Mouse (Mus musculus) right cerebral cortex, postnatal 25 days (tissue): Measurements from ENCODE around the gene Arhgap20.

Experiments used
- DNase-seq: peaks from one replicate; pipeline ENCODE4 v3.0.0; 2022

Gene Arhgap20

DNA sequence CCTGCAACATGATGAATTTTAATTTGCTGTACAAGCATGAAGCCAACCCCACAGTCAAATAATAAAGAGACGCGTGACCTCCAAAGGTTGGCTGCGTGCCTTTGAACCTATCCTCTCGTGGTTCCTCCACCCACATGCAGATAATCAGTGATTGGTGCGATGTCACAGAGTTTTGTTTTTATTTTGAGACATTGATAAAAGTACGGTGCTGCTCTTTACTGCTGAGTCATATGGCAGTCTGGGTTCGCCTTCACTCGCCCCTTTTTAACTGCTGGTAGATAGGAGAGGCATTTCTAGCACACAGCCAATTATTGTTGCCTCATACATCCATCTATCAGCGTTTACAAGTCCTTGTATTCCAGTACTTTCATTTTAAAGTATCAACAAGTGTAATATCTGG lies 34.0 kb downstream of the Arhgap20 start:
- DNase-seq = no peak

DNA sequence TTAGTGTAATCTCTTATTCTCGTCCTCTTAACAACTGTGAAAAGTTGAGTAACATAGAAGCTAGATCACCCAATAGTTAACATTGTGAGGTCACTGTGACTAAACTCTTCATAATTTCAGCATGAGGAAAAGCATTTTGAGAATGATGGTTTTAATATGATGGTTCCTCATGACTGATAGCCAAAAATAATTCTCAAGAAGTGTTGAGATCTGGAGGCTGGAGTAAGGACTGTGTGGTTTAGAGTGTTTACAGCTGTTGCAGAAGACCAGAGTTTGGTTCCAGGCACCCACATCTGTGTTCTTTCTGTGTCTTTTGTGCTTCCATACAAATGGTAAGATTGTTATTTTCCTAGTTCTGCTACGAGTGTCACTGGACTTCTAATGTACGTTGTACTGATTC lies 42.1 kb downstream of the Arhgap20 start:
- no peak for DNase-seq

DNA sequence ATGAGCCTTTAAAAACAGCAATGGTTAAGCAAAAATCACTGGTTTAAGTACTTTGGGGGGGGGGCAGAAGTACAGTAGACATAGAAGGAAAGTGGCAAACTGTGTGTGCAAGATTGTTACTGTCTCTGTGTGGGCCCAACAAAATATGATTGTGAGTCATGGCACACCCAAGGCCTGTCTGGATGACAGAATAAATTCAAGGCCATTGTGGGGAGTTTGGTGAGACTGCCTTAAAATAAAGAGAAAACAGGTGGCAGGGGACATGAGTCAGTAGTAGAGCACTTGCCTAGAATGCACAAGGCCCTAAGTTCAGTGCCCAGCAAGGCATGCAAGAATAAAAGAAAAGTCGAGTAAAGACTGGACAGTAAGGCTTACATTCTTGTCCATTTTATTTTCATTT lies 47.8 kb downstream of the Arhgap20 start:
- no peak for DNase-seq

DNA sequence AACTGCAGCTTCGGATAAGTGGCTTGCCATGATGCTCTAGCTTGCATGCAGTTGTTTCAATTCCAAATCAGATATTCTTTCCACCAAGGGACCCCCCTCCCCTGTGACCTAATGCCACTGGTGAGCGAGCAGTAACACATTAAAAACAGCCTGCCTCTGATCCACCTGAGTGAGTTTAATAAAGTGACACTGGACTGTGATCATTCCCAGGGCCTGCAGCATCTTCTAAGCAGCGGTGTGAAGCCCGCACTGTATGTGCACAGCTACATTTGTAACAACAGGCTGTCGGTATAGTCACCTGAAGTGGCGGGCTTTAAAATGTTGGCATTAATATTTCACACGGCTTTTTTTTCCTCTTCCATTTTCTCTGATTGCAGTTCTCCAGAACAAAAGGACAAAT lies 59.4 kb downstream of the Arhgap20 start:
- DNase-seq = no peak

DNA sequence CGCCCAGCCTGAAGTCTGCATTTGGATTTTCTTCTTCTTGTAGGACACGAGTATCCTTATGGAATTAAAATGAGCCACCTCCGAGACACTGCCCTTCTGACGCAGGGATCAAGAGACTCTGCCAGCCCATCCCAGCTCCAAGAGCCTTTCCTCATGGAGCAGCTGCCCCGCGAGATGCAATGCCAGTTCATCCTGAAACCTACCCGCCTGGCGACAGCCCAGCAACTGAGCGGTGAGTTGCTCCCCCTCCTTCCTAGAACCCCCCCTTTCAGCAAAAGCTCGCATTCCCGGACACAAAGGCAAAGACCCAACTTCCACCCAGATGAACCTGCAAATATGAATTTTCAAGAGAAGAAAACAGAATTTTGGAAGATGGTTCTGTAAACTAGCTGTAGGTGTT lies 66.5 kb downstream of the Arhgap20 start:
- DNase-seq = no peak

- DNase-seq = no peak
Measured at GRCm38 (mm10) chr9:51832368-51832767, 67.2 kb downstream of the Arhgap20 start.

GRCm38 (mm10) chr9:51837716-51838115 lies 72.6 kb downstream of the Arhgap20 start:
- DNase-seq = no peak

DNA sequence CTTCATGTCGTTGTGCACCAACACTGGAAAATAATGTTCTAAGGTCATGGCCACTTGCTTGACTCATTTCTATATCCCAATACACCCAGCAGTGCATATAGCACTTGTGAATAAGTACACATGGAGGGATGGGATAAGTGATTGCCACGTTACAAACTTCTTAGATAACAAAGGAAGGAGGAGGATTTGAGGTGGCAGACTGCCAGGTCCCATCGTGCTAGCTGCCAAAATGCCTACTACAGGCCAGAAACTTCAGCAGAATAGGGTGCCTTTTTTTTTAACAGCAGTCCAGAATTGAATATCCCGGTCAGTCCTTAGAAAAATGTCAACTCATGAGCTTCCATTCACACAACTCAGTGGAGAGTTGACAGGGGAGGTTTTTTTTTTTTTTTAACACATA lies 78.1 kb downstream of the Arhgap20 start:
- DNase-seq = no peak

DNA sequence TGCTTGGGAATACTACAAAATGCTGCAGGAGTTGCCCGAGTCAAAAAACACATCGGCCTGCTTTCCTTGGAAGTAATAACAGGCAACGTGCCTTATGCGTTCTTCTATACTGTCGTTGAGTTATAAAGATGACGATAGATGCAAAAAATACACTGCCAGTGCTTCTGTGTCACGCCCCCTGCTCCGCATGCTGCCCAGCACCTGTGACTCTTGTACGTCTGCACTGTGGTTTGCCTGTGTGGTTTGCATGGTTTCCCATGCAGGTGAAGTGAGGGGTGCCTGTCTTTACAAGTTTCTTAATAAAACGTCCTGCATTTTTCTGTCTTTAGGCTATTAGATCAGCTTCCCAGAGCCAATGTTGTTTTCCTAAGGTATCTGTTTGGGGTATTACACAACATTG lies 80.7 kb downstream of the Arhgap20 start:
- DNase-seq = no peak

- DNase-seq = no peak
Measured at GRCm38 (mm10) chr9:51853772-51854171, 88.6 kb downstream of the Arhgap20 start.

- DNase-seq = no peak
Measured at GRCm38 (mm10) chr9:51864273-51864672, 99.1 kb downstream of the Arhgap20 start.

- no peak for DNase-seq
Measured at GRCm38 (mm10) chr9:51866634-51867033, 101.5 kb downstream of the Arhgap20 start.

DNA sequence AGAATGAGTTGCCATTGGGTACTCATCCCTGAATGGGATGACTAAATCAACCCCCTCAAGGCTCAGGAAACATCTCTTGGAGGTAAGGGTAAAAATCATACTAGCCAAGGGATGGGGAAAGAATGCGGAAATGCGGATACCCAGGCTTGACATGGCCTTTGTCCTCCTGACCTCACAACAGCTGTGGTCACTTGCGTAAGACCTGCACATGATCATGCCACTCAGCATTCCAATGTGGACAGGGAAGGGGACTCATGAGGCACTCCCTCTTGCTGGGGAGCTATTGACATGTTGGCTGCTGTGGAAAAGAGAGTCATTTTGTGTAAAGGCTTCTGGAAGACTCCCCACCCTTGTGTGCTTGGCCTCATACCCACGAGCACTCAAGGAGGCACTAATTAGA lies 103.9 kb downstream of the Arhgap20 start:
- no peak for DNase-seq

GRCm38 (mm10) chr9:51874348-51874747 lies 109.2 kb downstream of the Arhgap20 start:
- no peak for DNase-seq

DNA sequence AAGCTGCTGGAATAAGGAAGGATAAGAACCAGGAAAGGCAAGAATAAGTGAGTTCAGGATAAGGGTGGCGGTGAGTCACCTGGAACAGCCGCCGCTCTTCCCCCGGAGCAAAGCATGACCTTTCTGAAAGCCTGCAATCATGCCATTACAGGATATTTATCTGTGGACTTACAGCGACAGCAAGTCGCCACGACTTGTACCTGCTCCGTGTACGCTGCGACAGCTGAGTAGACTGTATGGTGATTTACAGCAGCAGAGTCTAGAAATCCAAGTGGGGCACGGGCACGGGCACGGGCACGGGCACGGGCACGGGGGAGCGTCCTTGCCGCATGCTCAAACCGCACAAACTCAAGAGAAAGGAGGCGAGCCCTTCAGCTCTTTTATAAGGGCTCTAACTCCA lies 110.4 kb downstream of the Arhgap20 start:
- DNase-seq = no peak

DNA sequence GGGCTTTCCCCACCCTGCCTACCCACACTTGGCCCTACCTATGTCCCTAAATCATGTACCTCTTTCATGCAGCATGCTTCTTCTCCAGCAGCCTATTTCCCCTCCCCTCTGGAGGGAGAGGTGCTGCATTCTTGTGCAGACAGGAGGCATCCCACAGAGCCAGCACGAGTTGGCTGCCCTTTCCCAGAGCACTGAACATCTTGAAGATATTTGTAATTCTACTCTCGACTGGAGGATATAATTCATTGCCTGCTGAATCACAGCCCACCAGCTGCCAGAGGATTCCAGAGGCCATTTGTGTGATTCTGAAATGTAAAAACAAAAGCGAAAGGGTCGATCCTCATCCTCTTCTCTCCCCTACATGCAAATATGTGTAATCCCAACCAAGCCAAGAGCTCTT lies 116.2 kb downstream of the Arhgap20 start:
- peak; percentile 34 for DNase-seq

- no peak for DNase-seq
Measured at GRCm38 (mm10) chr9:51881881-51882280, 116.7 kb downstream of the Arhgap20 start.

DNA sequence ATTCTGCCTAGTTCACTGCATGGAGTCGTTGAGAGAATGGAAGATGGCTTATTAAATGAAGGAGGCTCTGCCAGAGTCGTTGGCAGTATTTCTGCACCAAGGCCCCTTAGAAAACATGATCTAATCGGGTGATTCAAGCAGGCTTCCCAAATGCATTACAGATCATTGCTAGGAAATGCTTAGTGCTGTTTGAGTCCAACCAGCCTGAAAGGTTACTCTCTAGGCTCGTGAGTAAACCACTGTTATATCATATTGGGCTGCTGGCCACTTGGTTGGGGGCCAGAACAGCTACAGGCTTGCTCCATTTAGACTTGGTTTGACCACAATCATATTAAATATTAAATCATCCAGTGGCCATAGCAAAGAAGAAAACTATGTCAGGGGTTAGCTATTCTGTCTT lies 118.2 kb downstream of the Arhgap20 start:
- no peak for DNase-seq

DNA sequence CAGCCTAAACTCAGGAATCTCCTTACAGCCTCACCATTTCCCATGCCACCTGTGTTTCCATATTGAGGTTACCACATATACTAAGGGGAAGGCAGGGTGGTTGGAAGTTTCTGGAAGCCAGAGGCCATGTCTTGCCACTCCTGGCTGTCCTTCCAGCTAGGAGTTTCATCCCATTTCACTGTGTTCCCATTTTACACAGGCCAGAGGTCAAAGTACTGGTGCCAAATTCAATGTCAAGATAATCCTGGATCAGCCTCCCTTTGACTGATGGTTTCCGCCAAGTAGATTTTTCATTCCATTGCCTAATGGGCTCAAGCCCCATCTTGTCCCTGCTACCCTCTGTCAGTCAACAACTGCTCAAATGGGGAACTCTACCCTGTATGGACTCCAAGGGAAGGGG lies 127.8 kb downstream of the Arhgap20 start:
- no peak for DNase-seq
